Mouse (Mus musculus) ovary, postnatal 14 days (tissue): ENCODE measurements around the gene Tmcc3.
"Not testable (repeated sequence)": the region's sequence is repeated elsewhere in the genome, so short reads cannot be mapped to it uniquely, and the experiment has no call there.

ENCODE experiments used
- DNase-seq: peaks from one replicate; pipeline ENCODE4 v3.0.0; 2022; ENCODE audit warnings: low spot score

Gene Tmcc3

DNA sequence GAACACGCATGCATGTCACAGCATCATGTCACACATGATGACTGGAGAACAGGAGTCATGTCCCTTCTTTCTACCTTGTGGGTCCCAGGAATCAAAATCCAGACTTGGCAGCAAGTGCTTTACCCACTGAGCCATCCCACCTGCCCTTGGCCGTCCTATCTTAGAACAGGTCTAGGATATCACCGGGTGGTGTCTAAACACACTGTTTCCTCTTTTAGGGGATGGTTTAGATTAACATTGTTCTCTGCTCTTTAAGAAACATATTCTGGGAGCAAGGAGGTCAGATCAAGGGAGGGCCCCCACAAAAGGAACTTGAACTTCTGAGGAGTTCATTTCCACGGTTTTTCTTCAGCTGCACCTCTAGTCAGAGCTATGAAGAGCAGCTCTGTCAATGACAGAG, 272.0 kb downstream of the Tmcc3 start:
- DNase-seq = no peak

GRCm38 (mm10) chr10:94584851-94585359, 273.2 kb downstream of the Tmcc3 start:
- DNase-seq = no peak

DNA sequence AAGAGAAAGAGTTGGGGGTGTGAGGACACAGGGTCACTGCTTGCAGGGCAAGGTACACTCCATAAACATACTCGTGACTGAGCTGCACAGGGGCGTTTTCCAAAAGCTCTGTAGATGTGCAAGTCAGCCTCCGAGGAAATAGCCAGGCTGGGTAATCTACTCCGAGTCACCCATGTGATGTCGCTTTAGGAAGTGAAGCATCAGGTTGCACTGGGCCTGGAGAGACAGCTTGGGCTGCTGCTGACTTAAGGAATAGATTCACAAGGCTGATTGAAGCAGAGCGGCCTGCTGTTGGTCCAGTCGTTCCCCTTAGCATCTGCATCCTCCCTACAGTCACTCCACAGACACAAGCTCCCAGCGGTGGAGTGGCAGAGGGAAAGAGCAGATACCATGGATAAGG, 274.1 kb downstream of the Tmcc3 start:
- no peak for DNase-seq

DNA sequence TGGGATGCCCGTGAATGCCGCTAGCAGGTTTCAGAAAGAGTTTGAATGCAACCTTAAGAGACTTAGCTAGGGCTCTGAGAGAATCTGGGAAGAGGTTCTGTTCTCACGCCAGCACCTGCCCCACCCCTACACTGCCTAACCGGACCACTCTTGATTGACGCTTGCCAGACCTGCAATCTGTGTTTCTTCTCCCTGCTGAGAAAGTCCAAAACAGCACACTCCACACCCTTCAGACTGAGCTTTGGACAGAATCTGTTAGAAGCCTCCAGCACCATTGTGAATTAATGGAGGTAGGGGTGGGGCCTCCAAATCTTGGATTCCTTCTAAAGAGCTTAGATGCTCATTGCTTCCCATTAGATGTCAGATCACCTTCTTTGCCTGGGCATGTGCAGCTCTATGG, 277.2 kb downstream of the Tmcc3 start:
- DNase-seq = no peak

DNA sequence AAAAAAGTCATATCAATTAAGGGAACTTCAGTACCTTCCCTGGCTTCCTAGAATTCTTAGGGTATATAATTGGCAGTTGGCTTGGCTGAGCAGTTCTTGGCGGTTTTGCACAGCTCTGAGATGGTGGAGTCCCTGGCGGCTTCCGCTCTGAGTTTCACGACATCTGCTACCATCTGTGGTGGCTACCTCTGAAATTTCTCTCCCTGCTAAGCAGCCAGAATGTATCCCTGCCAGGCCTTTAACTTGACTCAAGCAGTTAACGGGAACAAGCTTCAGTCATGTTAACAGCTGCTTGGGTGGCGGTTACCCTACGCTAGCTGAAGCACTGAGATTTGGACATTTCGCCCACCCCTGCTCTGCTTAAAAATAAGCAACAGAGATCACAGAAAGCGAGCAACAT, 284.0 kb downstream of the Tmcc3 start:
- DNase-seq = no peak

GRCm38 (mm10) chr10:94599846-94600245, 288.1 kb downstream of the Tmcc3 start:
- not testable (repeated sequence) for DNase-seq

DNA sequence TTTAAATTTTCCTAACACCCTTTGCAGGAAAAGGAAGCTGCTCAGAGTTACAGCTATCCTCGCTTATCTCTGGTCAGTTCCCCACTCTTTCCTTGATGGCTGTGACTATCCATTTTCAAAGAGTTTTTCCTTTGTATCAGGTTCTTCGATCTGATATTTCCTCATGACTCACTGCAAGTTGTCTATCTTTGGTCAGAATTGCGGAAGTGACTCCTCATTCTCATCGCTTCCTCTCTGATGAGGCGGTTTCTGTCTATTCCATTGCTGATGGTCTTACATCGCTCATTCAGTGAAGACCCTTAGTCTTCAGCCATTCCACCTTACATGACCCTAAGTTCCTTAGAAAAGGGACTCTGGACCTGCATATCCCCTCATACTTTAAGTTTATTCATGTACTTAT, 289.3 kb downstream of the Tmcc3 start:
- DNase-seq = no peak

DNA sequence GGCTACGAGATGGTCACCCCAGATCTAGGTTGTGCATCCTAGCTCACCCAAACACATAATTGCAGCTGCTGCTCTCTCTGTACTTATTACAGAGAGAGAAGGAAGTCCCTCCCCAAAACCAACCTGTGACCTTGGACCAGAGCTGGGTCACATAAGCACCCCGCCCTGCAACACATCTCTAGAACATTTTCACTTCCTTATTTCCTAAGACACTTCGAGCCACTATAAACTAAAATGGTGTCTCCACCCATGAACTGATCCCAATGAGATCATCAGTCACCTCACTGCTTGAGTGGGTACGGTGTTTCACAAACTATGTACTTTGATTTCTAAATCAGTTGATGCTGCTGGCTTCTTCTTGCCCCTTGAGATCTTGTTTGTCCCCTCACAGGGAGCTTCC, 293.7 kb downstream of the Tmcc3 start:
- no peak for DNase-seq

DNA sequence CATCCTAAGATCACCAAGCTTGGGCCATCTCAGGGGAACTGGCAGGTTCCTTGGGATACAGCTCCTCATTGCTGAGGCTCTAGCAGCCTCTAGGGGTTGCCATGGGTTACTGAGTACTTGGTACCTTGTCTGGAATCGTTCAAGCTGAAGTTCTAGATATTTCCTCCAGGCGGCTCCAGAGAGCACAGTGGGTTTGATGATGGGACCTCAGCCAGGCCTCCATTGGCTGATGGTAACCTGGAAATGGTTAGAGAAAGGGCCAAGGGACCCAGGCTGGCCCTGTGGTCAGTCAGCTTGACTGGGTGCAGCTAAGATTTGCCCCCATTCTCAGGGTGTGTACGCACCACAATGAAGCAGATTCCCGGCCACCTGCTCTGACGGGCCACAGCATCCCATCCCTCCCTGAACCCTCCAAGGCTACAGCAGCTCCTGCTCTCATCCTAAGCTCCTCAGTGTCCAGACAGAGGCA, 297.6 kb downstream of the Tmcc3 start:
- DNase-seq = peak; percentile 70

DNA sequence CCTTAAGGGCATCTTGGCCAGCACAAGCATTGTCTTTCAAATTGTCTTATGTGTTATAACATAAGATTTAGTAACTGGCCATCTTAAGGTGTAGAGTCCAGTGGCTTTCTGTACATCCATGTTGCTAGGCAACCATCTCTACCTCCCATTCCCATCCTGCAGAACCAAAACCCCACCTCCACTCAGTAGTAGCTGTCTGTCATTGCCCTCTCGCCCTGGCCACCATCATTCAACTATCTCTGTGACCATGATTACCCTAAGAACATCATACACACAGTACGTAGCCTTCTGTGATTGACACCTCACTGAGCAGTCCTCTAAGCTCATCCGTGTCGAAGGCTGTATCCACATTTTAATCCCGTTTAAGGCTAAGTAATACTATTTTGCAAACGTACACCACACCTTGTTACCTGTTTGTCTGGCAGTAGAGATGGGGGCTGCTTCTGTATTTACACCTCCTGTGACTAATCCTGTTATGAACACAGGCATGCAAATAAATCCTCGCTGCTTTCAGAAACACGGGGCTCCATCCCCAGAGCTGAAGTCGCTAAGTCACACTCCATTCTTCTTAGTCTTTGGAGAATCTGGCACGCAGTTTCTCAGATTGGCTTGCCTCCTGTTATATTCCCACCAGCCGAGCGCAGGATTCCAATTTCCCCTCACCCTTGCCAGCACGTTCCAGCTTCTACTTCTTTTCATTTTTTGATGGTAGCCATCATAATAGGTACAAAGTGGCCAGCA, 299.6 kb downstream of the Tmcc3 start:
- no peak for DNase-seq

GRCm38 (mm10) chr10:94611969-94612440, 300.3 kb downstream of the Tmcc3 start:
- no peak for DNase-seq

DNA sequence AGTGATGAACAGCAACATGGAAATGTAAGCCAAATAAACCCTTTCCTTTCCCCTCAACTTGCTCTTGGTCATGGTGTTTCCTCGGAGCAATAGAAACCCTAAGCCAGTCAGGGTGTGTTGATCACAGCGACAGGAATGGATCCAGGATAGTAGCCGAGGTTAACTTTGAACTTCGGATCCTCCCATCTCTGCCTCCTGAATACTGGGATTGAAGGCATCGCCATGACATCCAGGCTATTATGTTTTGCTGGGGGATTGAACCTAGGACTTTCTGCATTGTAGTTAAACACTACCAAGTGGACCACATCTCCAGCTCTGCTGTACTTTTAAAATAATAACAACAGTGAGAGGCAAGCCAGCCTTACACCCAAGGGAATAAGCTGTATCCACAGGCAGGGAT, 307.8 kb downstream of the Tmcc3 start:
- DNase-seq = no peak

GRCm38 (mm10) chr10:94620561-94620960, 308.8 kb downstream of the Tmcc3 start:
- no peak for DNase-seq

DNA sequence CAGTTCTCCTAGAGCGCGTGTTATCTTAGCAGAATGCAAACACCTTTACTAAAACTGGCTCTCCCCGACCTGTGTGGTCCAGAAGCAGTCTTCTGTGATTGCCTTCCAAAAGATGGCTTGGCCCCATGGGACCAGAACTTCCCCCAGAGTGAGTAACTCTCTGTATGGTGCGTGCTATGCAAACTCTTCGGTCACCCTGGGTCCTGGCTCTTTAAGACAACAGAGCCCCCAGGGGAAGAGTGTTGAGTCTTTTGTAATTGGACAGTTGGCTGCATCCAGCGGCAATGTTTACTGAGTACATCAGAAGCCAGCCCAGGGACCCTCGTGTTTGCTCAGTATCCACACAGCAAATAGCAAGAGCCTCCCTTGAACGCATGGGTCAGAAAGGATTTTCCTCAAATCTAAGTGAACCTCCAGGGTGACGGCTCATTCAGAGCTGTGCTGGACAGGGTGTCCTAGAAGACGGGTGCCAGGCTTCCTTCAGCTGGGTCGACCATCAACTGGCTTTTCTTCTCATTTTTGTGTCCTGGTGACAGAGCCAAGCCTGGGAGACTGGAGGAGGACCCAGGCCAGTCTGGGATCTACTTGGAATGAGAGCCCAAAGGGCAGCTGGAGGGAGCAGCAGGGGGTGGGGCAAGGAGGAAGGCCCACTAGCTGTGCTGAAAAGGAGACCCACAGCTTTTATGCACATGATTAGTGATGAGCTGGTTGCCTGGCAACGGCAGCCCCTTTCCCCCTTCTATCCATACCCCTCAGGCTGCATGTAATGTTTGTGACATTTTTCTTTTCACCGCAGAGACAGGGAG, 309.9 kb downstream of the Tmcc3 start:
- no peak for DNase-seq

DNA sequence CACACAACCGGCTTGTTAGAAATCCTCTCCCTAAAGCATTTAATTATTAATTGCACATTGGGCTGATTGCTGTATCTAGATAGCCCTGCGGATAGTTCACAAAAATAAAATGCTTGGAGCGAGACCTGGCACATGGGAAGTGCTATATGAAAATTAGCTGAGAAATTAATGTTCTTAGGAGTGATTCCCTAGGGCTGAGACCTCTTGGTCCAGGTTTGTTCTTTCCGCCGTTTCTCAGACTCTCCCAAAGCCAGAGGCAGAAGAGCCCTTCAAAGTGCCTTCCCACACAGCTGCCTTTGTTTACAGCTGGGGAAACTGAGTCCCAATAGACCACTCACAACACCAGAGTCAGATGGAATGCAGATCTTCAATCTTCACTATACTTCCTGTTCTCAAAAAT, 310.5 kb downstream of the Tmcc3 start:
- DNase-seq = no peak

DNA sequence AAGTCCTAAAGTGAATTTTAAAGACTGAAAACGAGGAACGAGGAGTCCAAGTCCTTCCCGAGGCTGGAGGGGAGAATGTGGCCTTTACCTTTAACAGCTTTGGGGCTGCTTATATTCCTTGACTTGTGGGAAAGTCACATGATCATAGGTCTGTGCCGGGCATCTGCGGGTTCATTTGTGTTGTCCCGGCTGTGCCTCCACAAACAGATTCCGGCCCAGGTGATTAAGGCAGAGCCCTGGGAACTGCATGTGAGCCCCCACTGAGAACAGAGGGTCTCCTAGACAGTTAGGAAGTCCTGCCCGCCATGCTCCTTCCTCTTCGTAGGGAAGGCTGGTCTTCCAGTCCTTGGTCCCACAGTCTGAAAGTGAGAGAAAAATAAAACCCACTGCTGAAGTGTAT, 311.1 kb downstream of the Tmcc3 start:
- no peak for DNase-seq

GRCm38 (mm10) chr10:94623617-94624016, 311.9 kb downstream of the Tmcc3 start:
- peak; percentile 81 for DNase-seq

- no peak for DNase-seq
Observed at GRCm38 (mm10) chr10:94625036-94625435, 313.3 kb downstream of the Tmcc3 start.

DNA sequence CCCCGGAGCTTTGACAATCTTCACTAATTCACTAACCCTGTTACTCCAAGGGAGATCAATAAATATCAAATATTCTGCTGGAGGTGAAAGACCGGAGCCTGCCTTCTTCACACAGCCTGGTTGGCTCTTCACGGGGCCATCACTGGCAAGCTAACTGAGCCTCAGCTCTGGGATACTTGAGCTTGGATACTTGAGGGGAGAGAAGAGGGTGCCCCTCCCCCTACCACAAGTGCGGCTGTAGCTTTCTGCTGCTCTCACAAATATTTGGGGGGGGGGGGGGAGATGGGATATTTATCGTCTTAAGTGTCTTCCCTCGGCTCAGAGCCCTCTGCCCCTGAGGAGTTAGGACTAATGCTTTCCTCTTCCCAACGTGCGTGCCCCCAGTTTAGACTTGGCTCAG, 313.9 kb downstream of the Tmcc3 start:
- no peak for DNase-seq

- no peak for DNase-seq
Observed at GRCm38 (mm10) chr10:94630771-94631280, 319.1 kb downstream of the Tmcc3 start.

GRCm38 (mm10) chr10:94631541-94632113, 319.9 kb downstream of the Tmcc3 start:
- DNase-seq = no peak

GRCm38 (mm10) chr10:94632245-94632644, 320.5 kb downstream of the Tmcc3 start:
- no peak for DNase-seq
